Mouse (Mus musculus): ENCODE measurements around the gene Nt5dc2. TPM values are rescaled to one million over a fixed set of nuclear protein-coding genes. Genes with fewer than 3 reads are reported as not detected.

Nt5dc2 gene
- total RNA-seq, 1 experiment from 2014 or later: 48.5 TPM

DNA sequence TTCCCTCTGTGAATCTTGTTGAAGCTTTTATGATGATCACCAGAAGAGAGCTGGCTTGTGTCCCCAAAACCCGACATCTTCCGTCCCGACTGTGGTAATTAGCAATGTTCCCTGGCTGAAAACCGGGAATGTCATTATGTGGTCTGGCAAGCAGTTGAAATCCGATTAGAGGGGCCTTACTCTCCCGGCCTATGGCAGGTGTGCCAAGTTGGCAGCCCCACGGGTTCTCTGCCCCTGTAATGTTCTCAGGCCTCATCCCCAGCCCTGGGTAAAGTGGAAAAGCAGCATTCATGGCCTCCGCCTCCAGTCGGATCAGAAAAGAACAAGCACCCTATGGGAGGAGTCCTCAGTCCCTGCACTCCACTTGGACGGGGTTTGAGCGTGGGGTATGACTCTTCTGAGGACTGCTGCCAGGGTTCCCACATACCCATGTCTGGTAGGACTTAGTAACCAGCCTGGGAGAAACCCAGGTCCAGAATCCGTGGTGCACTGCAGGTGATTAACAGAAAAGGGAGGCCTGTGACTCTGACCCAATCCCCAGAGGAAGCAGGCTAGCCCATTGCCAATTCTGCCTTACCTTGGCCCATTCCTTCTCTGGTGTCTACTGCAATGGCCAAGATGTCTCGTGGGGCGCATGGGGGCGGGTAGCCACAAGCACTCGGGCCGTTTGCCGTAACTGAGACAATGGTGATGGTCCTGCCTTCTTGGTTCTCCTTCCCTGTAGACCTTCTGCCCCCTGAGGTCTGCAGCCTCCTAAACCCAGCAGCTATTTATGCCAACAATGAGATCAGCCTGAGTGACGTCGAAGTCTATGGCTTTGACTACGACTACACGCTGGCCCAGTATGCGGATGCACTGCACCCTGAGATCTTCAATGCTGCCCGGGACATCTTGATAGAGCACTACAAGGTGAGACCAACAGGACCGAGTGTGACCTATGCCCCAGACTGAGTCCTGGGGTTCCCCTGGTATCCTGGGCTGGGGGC lies 3.5 kb downstream of the Nt5dc2 start:
- DNase-seq: peak; percentile 44

DNA sequence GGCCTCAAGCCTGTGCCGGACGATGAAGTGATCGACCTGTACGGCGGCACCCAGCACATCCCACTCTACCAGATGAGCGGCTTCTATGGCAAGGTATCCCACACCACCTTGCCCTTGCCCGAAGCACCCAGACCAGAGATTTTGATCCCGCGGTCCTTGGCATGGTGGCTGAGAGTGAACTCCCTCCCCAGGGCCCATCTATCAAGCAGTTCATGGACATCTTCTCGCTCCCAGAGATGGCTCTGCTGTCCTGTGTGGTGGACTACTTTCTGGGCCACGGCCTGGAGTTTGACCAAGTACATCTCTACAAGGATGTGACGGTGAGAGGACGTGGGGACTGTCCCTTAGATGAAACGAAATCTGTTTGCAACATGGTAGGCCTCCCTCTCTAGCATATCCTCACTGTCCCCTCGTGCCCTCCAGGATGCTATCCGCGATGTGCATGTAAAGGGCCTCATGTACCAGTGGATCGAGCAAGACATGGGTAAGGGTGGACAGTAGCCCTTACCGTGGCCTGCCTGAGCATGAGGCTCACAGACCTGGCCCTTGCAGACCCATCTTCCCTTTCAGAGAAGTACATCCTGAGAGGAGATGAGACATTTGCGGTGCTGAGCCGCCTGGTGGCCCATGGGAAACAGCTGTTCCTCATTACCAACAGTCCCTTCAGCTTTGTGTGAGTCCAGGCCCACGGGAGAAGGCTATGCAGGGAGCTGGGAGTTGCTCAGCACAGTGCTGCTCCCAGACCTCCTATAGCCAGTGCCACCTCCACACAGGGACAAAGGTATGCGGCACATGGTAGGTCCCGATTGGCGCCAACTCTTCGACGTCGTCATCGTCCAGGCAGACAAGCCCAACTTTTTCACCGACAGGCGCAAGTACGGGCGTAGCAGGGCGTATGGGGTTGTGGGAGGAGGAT lies 4.9 kb downstream of the Nt5dc2 start:
- DNase-seq: no peak

DNA sequence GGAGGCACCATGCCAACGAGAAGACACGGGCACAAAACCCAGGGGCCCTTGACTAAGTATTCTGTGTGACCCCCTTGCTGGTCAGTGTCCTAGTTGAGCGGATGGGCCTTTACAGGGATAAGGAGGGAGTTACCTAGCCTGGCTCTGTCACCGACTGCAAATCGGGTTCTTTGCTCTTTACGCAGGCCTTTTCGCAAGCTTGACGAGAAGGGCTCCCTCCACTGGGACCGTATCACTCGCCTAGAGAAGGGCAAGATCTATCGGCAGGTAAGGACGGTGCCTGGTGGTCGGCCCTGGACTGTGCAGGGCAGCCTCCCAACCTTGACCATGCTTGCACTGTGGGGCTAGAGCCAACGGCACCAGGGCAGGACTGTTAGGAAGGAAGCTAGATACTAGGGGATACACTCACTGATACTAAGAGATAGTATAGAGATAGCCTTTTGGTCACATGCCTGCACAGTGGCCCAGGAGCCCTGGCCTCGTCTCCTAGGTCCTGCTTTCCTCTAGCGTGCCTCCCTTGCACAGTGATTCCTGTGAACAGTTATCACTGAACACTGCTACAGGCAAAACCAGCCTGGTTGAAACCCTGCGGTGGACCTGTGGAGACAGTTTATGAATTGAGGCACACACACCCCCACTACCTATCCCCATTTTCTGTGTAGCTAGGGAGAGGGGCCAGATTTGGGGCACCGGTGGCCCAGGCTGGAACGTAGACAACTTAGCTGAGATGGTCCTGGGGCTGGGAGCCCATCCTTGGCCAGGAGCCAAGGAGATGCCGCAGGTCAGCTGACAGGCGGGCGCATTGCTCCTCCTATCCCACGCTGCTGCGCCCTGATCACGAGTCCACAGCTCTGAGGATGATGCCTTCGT lies 5.8 kb downstream of the Nt5dc2 start:
- DNase-seq: no peak

DNA sequence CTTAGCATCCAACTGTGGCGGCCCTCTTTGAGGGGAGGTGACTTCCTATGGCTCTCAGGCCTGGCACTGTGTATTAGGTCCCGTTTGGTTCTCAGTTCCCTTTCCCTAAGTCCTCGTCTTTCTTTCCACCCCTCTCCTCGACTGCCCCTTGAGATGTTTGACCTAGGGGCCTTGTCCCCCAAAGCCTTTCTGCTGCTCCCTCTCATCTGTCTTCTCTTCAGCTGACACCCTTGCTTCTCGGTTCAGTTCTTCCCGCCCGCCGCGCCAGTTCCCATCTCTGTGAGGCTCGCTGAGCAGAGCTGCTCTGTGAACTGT lies 6.4 kb downstream of the Nt5dc2 start:
- no peak for DNase-seq

DNA sequence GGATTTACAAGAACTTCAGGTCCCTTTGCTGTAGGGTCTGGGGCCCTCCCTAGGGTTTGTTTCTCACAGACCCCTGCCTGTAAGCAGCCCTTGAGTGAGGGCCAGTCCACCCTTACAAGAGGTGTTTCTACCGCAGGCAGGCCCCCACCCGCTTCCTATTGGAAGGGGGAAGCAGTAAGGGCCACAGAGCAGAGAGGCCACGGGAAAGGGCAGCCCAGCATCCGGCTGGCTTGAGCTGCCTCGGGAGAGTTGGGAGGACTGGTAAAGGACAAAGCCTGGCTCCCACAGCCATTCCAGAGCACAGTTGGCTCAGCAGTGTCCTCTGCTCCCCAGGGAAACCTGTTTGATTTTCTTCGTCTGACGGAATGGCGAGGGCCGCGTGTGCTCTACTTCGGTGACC lies 6.9 kb downstream of the Nt5dc2 start:
- DNase-seq: peak; percentile 57

DNA sequence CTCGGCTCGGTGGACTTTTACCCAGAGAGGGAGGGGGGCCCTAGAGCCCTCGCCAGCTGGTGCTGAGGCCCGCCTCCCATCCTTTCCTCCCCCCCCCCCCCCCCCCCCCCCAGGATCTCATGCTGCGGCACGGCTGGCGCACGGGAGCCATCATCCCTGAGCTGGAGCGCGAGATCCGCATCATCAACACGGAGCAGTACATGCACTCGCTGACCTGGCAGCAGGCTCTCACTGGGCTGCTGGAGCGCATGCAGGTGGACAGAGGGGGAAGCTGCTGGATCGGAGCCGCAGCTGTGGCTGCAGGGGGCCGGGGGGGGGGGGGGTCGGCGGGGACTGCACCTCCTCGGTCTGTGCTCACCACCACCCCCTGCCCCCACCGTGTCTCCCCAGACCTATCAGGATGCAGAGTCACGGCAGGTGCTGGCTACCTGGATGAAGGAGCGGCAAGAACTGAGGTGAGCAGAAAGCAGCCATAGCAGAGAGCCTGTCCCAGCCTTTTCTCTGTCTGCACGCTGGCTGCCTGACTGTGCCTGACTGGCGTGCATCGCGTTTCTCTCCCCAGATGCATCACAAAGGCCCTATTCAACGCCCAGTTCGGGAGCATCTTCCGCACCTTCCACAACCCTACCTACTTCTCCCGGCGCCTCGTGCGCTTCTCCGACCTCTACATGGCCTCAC lies 7.5 kb downstream of the Nt5dc2 start:
- no peak for DNase-seq

DNA sequence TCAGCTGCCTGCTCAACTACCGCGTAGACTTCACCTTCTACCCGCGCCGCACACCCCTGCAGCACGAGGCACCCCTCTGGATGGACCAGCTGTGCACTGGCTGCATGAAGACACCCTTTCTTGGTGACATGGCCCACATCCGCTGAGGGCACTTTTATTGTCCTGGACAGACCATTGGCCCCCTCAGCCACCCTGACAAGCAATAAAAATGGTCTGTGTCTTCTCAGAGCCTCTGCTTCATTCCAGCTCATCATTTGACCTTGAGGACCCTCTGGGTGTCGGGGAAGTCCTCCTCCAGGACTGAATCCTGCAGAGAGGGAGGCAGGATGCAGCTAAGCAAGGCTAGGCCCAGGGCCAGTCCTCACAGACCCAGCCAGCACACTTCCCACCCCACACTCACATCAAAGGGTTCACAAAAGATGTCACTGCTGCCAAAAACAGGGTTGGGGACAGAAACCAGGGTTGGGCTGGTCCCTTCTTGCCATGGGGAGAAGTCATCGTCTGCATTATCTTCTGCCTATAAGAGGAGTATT lies 8.1 kb downstream of the Nt5dc2 start:
- peak; percentile 49 for DNase-seq

DNA sequence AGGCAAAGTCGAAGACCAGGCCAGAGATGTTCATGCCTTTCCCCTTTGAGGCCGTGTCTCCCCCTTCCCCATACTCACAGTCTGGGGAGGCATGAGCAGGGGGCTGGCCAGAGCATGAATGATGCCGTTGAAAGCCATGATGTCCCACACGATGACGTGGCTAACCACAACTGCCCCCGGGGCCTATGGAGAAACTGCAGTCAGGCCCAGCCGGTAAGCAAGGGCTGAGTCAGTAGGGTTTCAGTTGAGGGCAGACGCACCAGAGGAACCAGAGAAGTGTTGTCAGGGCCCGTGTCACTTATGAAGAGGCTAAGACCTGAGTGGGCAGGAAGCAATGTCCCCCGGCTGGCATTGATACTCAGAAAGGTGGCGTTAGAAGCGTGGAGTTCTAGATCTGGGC lies 8.8 kb downstream of the Nt5dc2 start:
- no peak for DNase-seq

DNA sequence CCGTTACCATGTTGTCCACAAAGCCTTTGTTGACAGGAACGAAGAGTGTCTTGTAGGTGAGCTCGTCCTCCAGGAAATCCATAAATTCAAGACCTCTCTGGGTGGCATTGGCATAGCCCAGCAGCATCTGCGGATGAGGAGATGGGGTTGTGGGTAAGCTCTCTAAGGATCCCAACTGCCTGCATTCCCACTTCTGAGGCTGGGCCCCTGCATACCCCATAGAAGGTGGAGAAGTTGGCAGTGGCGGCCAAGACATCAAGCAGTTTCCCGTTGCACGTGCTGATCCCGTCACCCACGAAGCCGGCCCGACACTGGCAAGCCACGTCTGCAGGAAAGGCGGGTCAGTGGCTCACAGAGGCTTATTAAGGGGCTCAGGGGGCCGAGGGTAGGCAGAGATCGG lies 9.3 kb downstream of the Nt5dc2 start:
- DNase-seq: peak; percentile 2

DNA sequence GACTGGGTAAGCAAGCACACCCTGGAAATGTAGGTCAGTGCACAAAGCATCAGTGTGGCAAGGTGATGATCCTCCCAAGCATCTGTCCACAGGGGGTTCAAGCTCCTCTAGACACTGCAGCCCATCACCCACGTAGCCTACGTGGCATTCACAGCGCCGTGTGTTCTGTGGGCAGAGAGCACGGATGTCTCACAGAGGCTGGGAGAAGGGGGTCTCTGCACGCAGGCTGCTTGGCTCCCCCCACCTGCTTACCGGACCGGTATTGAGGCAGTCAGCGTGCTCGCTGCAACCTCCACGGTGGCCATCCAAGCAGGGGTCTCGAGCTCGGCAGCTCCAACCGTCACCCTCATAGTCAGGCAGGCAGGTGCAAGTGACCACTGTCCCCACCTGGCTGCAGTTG lies 10.2 kb downstream of the Nt5dc2 start:
- DNase-seq: peak; percentile 2

DNA sequence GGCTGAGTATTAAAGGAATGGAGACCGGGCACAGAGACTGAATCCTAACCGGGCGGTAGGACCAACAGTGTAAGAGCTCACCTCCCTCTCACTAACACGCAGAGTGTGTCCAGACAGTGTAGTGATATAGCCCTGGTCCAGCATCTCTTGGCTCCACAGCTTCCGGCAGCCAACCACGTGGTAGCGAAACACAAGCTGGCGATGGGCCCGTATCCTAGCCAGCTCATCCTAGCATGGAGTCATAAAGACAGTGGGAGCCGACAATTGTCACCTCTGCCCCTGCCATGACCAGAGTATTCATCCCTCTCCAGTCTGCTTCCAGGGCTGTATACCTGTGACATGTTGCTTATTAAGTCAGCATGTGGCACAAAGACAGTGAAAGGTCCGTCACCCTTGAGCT lies 14.8 kb downstream of the Nt5dc2 start:
- DNase-seq: no peak

DNA sequence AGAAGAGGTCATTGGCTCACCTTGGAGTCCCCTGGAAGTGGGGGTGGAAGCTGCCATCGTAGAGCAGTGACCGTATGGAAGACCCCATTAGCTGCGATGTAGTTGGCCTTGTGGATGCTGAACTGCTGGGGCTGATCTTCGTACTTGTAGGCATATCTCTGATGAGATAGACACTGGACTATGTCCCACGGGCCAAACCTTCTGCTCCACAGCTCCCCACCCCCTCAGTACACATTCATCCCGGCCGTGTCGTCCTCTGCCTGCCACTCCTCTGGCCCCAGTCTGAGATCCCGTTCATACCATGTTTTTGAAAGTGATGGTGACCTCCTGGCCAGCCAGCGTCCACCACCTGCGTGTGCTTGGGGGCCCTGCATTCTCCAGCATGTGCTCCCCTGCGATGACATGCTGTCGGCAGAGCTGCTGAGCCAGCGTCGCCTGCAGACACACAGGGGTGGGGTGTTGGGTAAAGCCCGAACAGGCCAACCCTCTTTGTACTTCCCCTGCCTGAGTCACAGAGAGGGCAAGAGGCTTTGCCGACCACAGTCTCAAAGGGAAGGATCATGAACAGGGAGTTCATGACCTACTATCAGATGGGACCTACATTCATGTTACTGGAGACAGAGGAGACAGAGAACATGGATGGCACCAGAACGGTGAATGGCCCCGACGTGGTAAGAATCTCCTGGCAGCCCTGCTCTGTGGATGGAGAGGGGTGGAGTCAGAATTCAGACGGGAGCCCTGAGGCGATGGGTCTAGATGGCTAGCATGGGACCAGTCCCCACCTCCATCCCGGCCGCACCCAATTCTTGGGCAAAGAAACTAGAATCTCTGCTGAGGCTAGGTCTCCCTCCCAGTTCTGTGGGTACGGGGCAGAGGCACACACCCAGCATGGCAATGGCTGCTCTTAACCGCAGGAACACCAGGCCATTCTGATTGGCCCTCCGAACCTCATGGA lies 29.6 kb downstream of the Nt5dc2 start:
- no peak for DNase-seq

DNA sequence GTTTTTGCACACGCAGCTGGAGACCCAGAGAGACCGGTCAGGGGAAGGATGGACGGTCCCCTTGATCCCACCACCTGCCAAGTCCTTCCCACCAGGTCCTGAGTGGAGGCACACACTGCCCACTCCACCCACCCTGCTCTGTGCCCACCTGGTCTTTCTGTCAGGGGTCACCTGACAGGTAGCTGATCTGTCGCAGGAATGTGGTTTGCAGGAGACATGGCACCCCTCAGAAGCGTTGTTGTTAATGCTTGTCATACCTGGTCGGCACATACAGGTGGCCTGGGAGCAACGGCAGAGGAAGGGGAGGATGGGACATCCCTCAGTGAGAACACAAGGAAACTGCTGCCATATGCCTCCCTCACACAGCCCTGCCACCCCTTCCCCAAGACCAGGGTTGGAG lies 30.3 kb downstream of the Nt5dc2 start:
- no peak for DNase-seq

DNA sequence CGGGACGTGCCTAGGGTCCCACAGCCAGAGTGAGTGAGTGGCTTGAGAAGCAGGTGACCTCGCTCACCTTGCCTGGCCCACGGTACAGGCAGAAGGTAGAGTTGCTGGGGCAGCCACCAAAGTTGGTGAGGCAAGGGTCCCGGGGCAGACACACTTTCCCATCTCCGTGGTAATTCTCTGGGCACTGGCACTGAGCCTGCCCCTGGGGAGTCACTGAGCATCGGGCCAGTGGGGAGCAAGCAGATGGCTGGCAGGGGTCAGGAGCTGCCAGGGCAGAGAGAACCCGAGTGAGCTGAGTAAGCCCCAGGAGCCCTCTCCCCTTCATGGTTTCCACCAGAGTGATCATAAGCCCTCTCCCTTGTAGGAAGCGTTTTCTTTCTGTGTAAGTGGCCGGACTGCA lies 30.8 kb downstream of the Nt5dc2 start:
- DNase-seq: no peak

DNA sequence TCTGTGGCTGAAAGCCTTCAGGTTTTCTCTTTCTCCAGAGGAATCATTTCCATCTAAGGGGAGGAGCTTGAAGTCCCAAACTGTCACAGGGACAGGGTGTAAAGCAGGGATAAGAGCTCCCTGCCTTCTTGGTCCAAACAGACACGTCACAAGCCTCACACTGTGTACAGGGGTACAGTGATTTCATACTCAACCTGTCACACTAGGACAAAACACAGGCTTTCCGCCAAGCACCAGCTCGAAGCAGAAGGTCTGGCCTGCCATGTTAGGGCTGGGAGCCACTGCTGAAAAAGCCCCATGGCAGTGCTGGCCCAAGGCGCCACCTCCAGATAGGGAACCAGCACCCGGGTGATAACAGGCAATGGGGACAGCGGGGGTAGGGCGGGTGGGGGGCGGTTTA lies 33.2 kb downstream of the Nt5dc2 start:
- no peak for DNase-seq

DNA sequence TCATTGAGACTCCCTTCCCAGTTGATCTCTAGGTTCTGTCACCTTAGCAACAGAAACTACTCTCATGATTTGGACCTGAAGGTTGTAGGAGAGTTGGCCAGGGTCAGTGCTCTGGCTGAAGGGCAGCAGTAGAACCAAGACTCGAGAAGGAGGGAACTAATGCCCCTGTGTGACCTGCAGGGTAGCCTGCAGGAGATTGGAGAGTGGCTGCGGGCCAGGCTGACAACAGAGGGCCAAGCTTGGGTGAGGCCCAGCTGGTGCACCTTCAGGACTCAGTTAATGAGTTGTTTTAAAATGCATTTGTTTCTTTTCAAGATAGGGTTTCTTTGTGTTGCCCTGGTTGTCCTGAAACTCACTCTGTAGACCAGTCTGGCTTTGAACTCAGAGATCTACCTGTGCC lies 34.2 kb downstream of the Nt5dc2 start:
- DNase-seq: peak; percentile 69

DNA sequence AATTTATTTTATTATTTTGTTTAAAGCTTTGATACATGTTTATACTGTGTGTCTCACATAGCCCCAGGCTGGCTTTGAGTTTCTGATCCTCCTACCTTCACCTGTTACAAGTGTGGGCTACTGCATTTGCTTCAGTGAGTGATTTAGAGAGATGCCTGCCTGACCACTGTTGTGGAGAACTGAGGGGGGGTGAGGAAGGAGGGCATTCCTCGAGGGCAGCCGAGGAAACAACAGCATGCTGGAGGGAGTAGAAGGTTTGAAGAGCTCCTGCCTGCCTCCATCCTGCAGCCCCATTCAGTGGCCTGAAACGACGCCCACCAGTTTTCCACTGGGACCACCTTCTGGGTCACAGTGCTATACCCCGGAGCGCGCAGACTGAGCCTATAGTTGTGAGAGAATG lies 34.6 kb downstream of the Nt5dc2 start:
- no peak for DNase-seq

DNA sequence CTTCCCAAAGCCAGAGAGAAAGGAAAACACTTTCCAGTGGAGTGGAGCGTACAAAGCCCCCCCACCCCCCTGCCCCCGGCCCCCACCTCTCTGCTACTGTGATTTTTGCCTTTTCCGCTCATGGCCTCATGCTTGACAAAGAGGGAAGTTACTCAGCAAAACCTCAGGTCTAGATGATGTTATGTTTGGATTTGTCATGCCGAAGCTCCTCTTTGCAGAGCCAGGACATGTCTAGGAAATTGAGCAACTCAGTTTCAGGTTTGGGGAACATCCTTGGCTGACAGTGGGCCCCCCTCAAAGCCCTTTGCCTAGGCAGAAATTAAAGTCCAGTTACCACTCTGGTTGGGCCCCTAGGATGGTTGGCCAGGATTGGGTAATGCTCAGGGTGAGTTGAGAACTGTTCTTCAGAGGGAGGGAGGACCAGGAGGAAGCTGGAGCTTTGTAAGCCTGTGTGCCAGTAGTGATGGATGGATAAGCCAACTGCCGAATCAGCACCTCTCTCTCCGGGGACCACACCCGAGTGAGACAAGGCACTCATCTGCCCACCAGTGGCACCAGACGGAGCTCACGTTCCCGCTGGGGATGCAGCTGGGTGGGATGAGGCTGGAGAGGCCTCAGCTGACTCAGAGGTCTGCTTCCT lies 35.3 kb downstream of the Nt5dc2 start:
- DNase-seq: peak; percentile 54

DNA sequence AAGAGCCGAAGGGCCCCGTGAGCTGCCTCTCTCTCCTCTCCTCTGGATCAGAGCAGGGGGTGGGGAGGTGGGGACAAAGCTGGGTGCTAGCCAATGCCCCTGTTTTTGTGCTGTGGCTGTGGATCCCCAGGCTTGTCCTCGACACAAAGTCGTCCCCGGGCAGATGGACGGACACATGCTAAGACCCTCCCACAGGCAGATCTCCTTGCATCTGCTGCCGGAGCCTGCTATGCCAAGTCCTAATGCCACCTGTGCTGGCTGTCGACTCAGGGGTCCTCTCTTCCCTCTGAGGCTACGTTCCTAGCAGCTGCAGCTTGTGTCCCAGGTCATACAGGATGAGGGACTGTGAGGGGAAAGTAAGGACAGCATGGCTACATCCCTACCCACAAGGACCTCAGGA lies 36.0 kb downstream of the Nt5dc2 start:
- DNase-seq: no peak

DNA sequence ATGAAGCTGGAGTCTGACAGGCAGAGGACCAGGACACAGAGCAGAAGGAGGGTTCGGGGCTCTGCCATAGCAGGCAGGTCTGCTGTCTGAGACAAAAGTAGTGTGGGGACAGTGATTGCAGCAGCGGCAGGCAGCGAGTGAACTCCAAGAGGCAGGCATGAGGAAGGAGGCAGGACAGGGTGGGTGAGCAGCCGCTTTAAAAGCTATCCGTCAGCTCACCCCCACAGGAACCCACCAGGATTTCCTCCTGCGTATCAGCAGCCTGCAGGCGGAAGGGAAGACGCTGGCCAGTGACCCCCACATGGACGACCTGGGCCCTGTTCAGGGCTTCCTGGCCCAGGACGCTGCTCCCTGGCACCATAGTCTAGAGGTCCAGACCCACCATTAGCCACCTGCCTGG lies 37.6 kb downstream of the Nt5dc2 start, which contains the start of gene Stab1:
Gene Stab1 (minus strand): TSS at position 217 of the 400 bp plus-strand sequence.
- peak; percentile 63 for DNase-seq
